Mouse (Mus musculus) right cerebral cortex, postnatal 10 days (tissue): ENCODE results near the gene Cyp46a1.

Experiments
- DNase-seq, 2 experiments: peaks; one replicate each; pipeline ENCODE4 v3.0.0; 2021; ENCODE audit warnings: low spot score in 2 of 2

The Cyp46a1 gene

DNA sequence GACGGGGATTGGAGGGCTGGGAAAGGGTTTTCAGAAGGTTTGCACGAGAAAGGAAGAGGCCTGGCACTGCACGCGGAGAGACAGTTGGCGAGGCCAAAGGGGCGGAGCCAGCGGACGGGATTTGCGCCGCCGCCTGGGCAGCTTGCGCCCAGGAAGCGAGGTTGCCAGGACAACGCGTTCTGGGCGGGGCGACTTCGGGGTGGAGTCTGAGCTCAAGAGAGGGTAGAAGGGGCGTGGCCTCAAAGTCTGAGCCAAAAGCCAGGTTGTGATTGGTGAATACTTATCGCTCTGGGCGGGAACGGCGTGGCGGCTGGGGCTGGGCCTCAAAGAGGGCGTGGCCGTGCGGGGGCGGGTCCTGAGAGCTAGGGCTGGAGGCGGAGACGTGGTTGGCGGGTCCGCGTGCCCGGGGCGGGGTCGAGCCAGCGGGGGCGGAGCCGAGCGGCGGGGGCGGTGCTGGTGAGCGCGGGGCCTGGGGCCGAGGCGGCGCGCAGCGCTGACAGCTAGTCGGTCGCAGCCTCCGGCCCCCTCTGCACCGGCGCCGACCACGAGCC is at the start of gene Cyp46a1:
Cyp46a1 (plus strand) TSS at position 487 of the 551 bp plus-strand sequence.
- DNase-seq: peak; percentile 100

DNA sequence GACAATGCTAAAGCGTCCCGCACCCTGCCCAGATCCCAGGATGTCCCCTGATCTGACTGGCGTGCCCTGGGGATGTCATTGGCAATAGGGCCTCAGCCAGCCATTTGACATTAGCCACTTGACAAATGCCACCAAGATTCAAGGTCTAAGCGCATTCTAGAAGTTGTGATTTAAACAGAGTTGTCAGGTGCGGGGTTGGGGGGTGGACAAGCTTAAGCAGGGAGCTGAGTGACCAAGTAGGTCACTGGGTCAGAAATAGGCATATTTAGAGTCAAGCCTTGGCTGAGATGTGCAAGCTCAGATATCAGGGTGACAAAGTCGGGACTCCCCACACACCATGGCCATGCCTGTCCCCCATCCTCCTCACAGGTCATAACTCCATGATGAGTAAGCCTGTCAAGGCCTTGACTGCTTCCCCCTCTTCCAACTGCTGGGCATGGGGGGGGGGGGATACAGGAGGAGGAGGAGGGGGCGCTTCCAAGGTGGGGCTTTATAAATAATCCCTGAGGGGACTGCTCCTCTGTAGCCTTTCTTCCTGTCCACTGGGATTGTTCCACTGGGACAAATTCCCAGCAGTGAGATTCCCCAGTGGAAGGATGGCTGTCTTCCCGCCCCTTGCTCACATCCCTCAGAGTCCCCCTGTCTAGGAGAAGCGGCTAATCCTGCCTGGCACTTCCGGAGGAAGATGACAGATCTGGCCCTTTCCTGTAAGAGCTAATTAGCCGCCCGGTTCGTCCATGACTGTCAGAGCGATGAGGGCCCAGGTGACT is 49.5 kb upstream of the Cyp46a1 start:
- DNase-seq: no peak

DNA sequence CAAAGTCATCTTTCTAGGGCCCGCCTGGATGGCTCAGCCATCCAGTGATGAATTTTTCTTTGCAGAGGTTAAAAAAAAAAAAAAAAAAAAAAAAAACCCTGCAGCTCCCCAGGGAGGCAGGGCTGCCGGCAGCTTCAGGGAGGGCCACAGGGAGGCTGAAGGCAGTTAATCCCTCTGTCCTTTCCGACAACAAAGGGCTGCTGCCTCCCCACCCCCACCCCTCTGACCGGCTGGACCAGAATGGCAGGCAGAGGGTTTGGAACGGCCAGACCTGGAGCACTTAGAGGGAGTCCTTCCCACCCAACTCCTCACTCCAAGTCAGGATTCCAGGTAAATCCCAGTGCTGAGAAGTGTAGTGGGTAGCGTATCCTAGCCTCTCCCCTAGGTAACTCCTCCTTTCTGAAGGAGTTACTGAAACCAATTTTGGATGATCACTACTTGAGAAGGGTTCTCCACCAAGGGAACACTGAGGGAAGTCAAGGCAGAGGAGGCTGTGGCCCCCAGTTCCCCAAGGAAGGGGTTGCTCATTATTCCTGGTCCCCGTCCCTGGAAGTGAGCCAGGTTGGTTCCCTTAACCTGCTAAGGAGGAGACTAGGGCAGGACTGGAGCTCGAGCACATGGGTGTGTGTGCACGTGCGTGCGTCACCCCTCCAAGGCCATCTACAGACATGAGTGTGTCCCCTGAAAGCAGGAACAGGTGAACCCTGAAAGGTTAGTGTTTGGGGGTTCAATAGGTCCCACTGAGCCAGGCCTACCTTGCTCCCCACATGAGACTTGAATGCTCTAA is 48.8 kb upstream of the Cyp46a1 start:
- no peak for DNase-seq

DNA sequence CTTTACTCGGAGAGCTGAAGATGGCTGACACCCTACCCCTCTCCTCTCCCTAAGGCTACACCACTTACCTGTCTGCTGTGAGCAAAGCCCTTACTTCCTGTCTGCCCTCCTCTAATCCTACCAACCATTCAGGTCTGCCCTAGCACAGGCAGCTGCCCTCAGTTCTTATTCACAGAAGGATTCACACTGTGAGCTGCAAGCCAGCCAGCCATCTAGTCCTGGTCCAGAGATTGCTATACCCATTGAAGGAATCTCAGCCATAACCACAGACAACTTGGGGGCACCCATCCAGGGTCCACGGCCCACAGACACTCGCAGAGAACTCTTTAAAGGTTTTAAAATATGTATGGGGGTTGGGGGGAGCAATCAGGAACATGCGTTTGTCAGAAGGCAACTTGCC is 47.8 kb upstream of the Cyp46a1 start:
- DNase-seq: no peak

DNA sequence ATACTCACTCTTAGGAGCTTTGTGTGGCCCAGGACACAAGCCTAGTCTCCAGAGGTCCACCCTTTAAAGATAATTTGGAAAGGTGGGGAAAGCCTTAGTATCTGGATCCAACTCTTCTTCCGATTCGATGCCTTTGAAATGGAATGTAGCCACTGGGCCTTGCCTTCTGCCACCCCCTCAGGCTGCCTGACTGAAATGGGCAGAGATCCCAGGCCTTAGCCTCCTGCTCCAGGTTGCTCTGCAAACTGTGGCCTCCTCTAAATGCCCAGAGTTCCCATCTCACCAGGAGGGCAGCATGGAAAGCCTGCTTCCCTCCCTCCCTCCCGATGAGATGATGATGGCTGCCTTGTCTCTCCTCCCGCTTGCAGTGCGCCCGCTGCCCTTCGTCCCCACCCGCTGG is 47.2 kb upstream of the Cyp46a1 start:
- DNase-seq: no peak

DNA sequence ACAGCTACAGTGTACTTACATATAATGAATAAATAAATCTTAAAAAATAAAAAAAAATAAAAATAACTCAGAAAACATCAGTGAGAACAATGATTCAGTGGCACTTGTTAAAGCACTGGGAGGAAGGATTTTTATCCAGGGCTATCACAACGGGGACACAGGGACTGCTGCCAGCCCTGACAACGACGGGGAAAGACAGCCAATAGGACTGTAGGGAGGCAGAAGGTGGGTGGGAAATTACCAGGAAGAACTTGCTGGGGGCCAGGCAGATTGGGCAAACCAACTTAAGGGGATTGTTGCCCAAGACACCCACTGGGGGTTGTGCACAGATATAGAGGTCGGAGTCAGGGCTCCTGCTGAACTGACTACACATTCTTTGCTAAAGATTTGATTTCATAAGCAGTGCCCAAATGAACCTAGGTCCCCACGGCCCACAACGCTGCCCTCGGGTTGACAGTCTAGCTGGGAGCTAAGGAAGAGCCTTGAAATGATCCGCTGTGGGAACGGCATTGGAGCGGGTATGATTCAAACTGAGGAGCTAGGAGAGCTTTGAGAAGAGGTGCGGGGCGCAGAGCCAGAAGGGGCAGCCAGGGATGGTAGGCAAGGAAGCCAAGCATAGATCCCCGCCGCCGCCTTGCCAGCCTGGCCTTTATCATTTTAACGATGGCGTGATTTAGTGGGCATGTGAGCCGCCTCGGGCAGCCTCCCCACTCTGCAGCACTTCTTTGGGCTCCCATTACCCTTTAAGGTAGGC is 45.9 kb upstream of the Cyp46a1 start:
- DNase-seq: no peak

DNA sequence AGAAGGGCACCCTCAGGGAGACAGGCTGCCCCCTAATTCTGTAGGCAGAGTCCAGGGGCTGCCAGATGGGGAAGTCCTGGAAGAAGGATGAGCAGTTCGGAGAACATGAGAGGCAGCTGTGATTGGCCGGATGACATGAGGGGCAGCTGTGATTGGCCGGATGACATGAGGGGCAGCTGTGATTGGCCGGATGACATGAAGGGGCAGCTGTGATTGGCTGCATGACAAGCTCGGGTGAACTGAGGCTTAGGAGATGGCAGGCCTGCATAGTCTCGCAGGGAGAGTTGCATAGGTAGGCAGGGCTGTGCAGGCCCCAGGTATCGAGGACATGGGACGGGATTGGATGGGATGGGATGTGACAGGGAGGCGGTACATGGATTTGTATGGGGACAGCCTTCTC is 41.8 kb upstream of the Cyp46a1 start:
- DNase-seq: peak; percentile 49 to 59

DNA sequence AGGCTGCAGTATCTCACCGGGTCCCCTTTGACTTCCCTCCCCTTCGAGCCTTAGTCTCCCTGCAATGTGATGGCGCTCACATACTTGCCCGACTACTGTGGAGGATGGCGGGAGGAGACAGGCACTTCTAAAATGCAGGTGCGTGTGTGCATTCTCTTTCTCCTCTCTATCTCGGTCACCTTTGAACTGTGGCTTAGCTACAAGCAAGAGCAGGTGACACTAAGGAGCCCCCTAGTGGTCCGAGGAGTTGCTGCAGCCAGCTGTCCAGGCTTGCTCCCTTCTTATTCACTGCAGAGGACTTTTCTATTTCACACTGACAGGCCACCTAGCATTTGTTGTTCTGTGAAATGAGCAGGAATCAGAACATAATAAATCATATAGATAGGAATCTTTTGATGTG is 41.2 kb upstream of the Cyp46a1 start:
- peak; percentile 64 to 77 for DNase-seq

DNA sequence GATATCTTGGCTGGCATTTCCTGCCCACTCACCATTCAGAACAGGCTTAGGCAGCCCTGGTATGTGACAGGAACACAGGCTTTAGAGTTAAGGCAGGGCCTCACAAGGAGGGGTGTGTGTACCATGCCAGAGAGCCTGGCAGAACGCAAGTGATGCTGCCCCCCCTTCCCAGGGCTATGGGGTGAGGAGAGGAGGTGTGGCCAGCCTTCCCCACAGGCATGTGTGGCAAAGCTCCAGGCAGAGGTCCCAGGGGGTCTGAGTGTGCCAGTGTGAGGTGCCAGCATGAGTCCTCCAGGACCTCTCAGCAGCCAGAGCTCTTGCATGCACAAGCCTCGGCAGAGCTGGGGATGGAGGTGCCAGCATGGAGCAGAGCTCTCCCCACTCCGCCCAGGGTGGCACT is 39.6 kb upstream of the Cyp46a1 start:
- no peak for DNase-seq

DNA sequence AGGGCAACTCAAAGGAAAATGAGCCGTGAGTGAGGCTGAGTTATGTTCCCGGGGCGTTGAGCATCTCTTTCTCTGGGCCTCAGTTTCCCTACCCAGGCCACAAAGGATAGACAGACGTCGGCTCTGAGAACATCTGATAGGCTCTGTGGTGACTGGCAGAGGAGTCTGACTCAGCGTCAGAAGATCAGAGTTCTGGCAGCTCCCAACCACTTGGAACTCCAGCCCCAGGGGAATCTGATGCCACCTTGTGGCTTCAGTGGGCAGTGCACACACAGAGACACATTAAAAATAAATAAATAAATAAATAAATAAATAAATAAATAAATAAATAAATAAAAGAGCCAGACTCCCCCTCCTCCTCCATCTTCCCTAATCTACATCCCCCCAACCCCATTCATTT is 37.1 kb upstream of the Cyp46a1 start:
- no peak for DNase-seq

DNA sequence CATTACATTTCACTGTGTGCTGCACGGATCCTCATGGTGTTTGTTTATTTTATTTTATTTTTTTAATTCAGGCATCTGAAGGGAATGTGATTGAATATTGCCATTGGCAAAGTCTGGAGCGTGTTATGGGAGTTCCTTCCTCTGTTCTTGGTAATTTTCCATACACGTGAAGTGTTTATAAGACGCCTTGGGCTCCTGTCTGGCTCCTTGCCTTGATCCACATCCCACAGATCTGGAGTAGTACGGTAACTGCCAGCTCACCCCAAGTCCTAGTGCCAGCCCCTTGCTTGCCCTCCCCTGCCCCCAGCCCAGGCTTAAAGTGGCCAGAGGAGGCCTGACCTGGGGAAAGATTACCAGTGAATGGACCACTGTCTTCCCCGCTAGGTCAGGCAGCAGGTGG is 33.2 kb upstream of the Cyp46a1 start:
- no peak for DNase-seq

DNA sequence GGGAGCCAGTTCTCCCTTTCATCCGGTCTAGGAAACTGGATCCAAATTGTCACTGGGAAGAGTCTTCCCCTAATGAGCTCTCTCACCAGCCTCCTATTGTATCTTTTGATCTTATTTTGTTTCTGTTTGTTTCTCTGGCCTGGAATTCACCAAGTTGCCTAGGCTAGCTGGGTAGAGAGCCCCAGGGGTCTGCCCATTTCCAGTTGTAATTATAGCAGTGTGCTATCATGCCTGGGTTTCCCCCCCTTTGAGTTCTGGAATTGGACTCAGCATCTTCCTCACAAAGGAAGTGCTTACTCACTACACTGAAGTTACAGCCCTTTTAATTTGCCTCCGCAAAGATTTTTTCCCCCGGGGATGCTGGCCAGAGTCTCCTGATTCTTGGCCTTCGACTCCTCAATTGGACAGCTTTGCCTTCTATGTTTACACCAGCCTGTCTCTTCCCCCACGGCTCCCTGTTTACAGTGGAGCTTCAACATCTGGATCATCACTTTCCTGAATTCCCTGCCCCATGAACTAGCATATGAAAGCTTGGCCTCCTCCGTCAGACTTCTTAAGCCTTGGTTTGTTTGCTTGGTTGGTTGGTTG is 30.3 kb upstream of the Cyp46a1 start:
- no peak for DNase-seq

DNA sequence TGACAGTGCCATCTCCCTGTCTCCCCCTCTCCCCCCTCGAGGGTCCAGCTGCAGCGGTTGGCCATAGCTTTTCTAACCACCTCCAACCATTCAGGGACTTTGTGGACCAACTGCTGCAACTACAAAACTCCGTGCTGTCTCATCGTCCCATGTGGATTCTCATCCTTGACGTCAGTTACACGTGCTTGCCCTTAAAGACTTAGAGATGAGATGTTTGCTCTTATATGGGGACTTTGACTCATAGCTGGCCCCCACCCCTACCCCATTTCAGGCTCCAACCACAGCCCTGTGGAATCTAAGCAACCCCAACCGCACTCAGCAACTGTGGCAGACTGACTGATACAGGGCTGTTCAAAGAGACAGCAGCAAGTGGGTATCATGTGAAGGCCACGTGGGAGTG is 29.0 kb upstream of the Cyp46a1 start:
- DNase-seq: no peak

DNA sequence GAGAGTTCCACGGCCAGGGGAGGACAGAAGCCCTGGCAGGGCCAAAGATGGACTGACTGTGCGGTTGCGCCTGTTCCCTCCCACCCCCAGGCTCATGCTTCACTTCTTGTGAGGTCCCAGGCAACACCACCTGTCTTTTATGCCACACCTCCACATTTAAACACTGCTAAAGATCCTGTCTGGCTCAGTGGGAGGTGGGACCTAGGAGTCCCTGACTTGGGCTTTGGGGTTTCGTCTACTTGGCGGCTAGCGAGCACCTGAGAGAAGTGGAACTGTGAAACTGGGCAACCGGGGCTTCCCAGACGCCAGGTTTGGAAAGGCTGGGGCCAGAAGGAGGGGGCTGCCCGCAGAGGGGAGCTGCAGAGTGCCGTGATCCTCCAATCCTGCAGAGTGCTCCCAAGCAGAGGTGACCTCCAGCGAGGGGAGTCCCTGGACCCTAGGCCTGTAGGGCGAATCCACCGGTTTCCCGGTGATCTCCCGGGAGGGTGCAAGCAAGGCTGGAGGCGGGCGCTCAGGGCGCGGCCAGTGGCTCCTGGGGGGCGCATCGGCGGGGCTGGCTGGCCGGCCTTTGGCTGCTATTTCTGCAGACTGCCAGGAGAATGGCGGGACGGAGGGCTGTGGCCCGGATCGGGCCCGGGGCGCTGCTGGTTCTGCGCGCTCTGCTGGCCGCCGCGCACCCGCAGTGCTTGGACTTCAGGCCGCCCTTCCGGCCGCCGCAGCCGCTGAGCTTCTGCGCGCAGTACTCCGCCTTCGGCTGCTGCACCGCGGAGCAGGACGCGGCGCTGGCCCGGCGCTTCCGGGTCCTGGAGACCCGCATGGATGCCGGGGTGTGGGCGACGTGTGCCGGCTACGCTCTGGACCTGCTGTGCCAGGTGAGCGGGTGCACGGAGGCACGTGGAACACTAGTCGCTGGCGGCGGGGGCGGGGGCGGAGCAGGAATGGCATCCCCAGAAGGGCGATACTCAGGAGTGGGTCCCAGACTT is 28.1 kb upstream of the Cyp46a1 start, which contains the start of gene Hhipl1:
Hhipl1 (plus strand) TSS at position 459 of the 983 bp plus-strand sequence.
- DNase-seq: peak in 1 of 2 experiments; percentile 54

DNA sequence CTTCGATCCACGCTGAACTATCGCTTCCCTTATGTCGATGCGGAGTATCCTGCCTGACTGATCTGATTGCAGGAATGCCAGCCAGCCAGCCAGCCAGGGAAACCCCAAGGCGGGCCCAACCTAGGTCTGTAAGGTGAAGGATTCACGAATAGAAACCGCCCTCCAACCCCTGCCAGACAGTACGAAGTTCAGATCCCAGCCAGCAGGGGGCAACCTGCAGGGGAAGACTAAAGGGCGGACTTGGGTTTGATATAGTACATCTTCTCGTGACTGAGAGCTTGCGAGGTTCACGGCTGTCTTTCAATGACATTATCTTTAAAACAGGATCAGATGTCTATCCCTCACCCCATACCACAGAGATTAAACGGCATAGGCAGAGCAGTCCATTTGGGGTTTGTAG is 26.6 kb upstream of the Cyp46a1 start:
- DNase-seq: peak in 1 of 2 experiments; percentile 65

DNA sequence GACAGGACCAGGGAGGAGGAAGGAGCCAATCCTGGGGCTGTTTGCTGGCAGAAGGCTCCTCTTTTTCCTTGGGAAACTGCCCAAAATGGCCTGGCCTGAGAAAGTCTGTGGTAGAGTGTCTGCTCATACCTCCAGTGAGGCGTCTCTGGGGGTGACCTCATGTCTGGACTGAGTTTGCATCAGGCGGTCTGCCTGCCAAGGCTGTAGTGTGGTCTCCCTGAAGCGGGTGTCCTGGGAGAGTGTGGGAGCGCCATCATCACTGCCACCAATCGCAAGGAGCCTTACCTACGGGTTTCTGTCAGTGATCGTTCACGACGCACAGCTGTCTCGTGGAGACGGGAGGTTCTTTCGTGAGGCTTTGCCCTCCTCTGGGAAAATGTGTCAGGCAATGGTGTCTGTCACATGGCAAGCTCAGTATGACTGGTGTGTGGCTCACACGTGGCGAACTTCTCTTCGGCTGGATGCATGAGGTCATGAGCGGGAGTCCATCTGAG is 25.8 kb upstream of the Cyp46a1 start:
- DNase-seq: no peak

DNA sequence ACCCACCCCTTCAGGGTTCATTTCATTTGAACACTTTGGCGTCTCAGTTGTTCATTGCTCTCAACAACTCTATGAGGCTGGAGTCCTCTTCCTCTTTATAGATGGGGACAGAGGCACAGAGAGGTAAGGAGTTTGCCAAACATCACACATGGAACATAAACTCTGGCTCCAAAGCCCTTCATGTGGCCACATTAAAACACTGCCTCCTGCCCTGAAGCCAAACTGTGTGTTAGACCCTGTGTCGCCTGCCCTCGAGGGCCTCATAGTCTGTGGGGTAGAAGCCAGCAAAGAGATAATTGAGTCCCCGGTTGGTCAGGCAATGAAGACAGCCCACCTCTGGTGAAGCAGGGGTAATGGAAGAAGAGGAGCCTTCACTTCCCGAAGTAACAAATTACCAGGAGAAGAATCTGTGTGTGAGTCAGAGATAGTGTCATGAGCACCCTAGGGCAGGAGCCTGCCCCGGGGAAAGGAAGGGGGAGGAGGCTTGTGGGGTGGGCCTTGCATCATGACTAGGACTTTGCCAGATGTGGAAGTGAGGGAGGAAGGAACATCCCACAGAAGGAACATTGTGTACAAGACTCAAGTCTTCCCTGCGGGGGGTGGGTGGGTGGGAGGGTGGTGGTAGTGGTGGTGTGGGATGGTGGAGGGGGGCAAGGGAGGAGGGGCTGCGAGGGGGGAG is 24.9 kb upstream of the Cyp46a1 start:
- DNase-seq: no peak

DNA sequence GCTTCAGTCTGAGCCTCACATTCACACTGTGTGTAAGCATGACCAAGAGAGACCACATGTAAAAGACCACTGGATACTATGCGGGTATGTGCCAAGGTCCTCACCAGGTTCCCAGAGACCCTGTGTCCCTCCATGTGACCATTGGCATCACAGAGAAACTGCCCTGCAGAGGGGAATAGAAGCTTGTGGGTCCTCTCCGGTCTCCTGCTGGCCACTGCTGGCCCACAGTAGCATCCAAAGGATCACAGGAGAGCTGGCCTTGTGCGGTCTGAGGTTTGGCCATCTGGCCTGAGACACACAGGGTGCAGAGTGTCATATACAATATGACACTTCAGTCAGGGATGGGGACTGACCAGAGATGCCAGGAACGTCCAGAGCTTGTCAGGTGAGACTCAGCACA is 24.1 kb upstream of the Cyp46a1 start:
- no peak for DNase-seq

DNA sequence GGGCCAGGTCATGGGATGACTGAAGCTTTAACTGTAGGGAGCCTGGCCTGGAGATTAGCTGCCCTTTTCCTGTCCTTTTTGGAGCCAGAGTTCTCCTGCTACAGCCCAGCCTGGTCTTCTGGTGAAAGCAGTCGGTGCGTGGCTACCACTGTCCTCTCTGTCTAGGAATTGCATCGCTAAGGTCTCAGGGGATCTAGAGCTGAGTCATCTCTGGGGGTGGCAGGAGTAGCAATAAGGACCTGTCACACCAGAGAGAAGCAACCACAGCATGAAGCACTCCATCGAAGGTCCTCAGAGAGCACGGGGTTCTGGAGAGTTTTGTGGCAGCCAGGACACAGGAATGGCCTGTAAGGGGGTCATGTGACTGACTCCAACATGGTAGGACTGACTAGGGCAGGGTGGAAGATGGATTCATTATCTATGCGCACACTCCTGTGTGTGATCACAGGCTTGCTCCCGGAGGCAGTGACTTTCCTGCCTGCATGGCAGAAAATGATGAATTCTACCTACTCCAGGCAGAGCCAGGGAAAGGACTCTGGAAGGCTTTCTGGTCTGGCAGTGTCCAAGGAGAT is 23.6 kb upstream of the Cyp46a1 start:
- no peak for DNase-seq
